12 mouse cellular contexts compared by ENCODE assay signal in genomic region chr1:36224648-36225047, GRCm38 (mm10). TPM values are rescaled to one million over a fixed set of nuclear protein-coding genes. Genes with fewer than 3 reads are reported as not detected.
DNase-seq lines count a peak whose midpoint lies in the region; ATAC-seq lines count a peak whose summit lies in the region.
"Had no signal": no experiment of that assay in that cellular context is flagged by ENCODE, and none has a peak within 500 bp of the region (broad histone marks: within the 10 kb centered on the region; RNA-seq: fewer than 3 reads in every experiment).

No protein-coding gene starts in this region.

- H3K9ac ChIP-seq in hindbrain, embryonic 14.5 days = no peak overlapping the region
- no peak overlapping the region for H3K9ac ChIP-seq in hindbrain, embryonic 12.5 days
- no peak overlapping the region for H3K9ac ChIP-seq in midbrain, embryonic 11.5 days (ENCODE audit: low read length)
- H3K9ac ChIP-seq in midbrain, embryonic 16.5 days (ENCODE audit: low read depth, low read length) = no peak overlapping the region
- H3K9ac ChIP-seq: intestine, embryonic 15.5 days; lung, embryonic 15.5 days had no signal

- H3K4me2 ChIP-seq in hindbrain, embryonic 14.5 days (replicated peaks) = no peak overlapping the region
- no peak overlapping the region for H3K4me2 ChIP-seq in hindbrain, embryonic 12.5 days (replicated peaks)
- no peak overlapping the region for H3K4me2 ChIP-seq in midbrain, embryonic 11.5 days
- H3K4me2 ChIP-seq in midbrain, embryonic 16.5 days (ENCODE audit: low read length) = no peak overlapping the region
- H3K4me2 ChIP-seq: intestine, embryonic 15.5 days; lung, embryonic 15.5 days had no signal

- H3K27ac ChIP-seq in hindbrain, embryonic 14.5 days = no peak overlapping the region
- H3K27ac ChIP-seq in hindbrain, embryonic 12.5 days = no peak overlapping the region
- no peak overlapping the region for H3K27ac ChIP-seq in midbrain, embryonic 11.5 days (ENCODE audit: low read depth, low read length)
- no peak overlapping the region for H3K27ac ChIP-seq in midbrain, embryonic 16.5 days (ENCODE audit: low read length)
- H3K27ac ChIP-seq: intestine, embryonic 15.5 days; lung, embryonic 15.5 days had no signal

- no peak for ATAC-seq in hindbrain, embryonic 14.5 days (ENCODE audit: low FRiP score)
- no peak for ATAC-seq in hindbrain, embryonic 12.5 days (ENCODE audit: low FRiP score)
- no peak for ATAC-seq in midbrain, embryonic 11.5 days (ENCODE audit: low FRiP score)
- no peak for ATAC-seq in midbrain, embryonic 16.5 days
- no peak for ATAC-seq in erythroblast, adult 5-6 weeks (replicated peaks; ENCODE audit: low FRiP score, poor library complexity, severe bottlenecking)
- ATAC-seq: intestine, embryonic 15.5 days had no signal

- DNase-seq in hindbrain, embryonic 14.5 days (ENCODE audit: low spot score) = peak; percentile 31
- peak; percentile 23 for DNase-seq in midbrain, embryonic 11.5 days (ENCODE audit: low spot score, missing footprints)
- DNase-seq in MN1 (ENCODE audit: low spot score) = peak; percentile 55
- peak; percentile 66 for DNase-seq in splenic B cell, adult 2 months (ENCODE audit: low read depth, low spot score)
- DNase-seq: adrenal gland, adult 2 months; gastrocnemius, postnatal 10 days had no signal

- H3K4me1 ChIP-seq in hindbrain, embryonic 14.5 days (replicated peaks; ENCODE audit: control insufficient read depth, insufficient read depth, low read length) = no peaks in the 10 kb centered on the region
- H3K4me1 ChIP-seq in hindbrain, embryonic 12.5 days = no peaks in the 10 kb centered on the region
- H3K4me1 ChIP-seq in midbrain, embryonic 11.5 days (ENCODE audit: control insufficient read depth, insufficient read depth, low read length) = no peaks in the 10 kb centered on the region
- H3K4me1 ChIP-seq in midbrain, embryonic 16.5 days (ENCODE audit: control insufficient read depth, insufficient read depth, low read length) = no peaks in the 10 kb centered on the region
- H3K4me1 ChIP-seq: intestine, embryonic 15.5 days; lung, embryonic 15.5 days had no signal

- H3K27me3 ChIP-seq in hindbrain, embryonic 14.5 days (ENCODE audit: control insufficient read depth, insufficient read depth, low read length) = no peaks in the 10 kb centered on the region
- no peaks in the 10 kb centered on the region for H3K27me3 ChIP-seq in hindbrain, embryonic 12.5 days
- no peaks in the 10 kb centered on the region for H3K27me3 ChIP-seq in midbrain, embryonic 11.5 days (ENCODE audit: control insufficient read depth, insufficient read depth, low read length)
- H3K27me3 ChIP-seq in midbrain, embryonic 16.5 days (ENCODE audit: control insufficient read depth, insufficient read depth, low read depth, low read length) = no peaks in the 10 kb centered on the region
- H3K27me3 ChIP-seq in splenic B cell, adult 2 months (ENCODE audit: control insufficient read depth, insufficient read depth, low read length, poor library complexity, severe bottlenecking) = no peaks in the 10 kb centered on the region
- H3K27me3 ChIP-seq: intestine, embryonic 15.5 days; lung, embryonic 15.5 days had no signal

- WGBS in hindbrain, embryonic 14.5 days = 81% methylated on average over 3 of the region's 3 CpGs
- WGBS in hindbrain, embryonic 12.5 days = 88% methylated on average over 3 of the region's 3 CpGs
- 89% methylated on average over 3 of the region's 3 CpGs for WGBS in midbrain, embryonic 11.5 days
- WGBS in midbrain, embryonic 16.5 days = 82% methylated on average over 3 of the region's 3 CpGs

- H3K4me3 ChIP-seq in hindbrain, embryonic 14.5 days (replicated peaks; ENCODE audit: low read length) = no peak overlapping the region
- H3K4me3 ChIP-seq in hindbrain, embryonic 12.5 days = no peak overlapping the region
- H3K4me3 ChIP-seq in midbrain, embryonic 11.5 days (ENCODE audit: low read depth, low read length) = no peak overlapping the region
- no peak overlapping the region for H3K4me3 ChIP-seq in midbrain, embryonic 16.5 days (ENCODE audit: low read depth, low read length)
- H3K4me3 ChIP-seq: intestine, embryonic 15.5 days; lung, embryonic 15.5 days had no signal

- no peaks in the 10 kb centered on the region for H3K9me3 ChIP-seq in hindbrain, embryonic 14.5 days (ENCODE audit: control insufficient read depth, low read length)
- no peaks in the 10 kb centered on the region for H3K9me3 ChIP-seq in hindbrain, embryonic 12.5 days (replicated peaks)
- H3K9me3 ChIP-seq in midbrain, embryonic 11.5 days (ENCODE audit: control insufficient read depth, low read length) = no peaks in the 10 kb centered on the region
- no peaks in the 10 kb centered on the region for H3K9me3 ChIP-seq in midbrain, embryonic 16.5 days (replicated peaks; ENCODE audit: control insufficient read depth, low read length, poor library complexity, severe bottlenecking)
- H3K9me3 ChIP-seq: G1E; intestine, embryonic 15.5 days; lung, embryonic 15.5 days had no signal

- H3K36me3 ChIP-seq in hindbrain, embryonic 14.5 days (replicated peaks; ENCODE audit: control insufficient read depth, insufficient read depth) = peaks cover 87% of the 10 kb centered on the region
- H3K36me3 ChIP-seq in hindbrain, embryonic 12.5 days = peaks cover 66% of the 10 kb centered on the region
- peaks cover 8% of the 10 kb centered on the region for H3K36me3 ChIP-seq in midbrain, embryonic 11.5 days (ENCODE audit: control insufficient read depth, insufficient read depth, low read length)
- H3K36me3 ChIP-seq in midbrain, embryonic 16.5 days (ENCODE audit: control insufficient read depth, insufficient read depth, low read length) = 0 out of 2 replicates have a peak, but pooled peaks cover 11% of the 10 kb centered on the region
- peaks cover 14% of the 10 kb centered on the region for H3K36me3 ChIP-seq in splenic B cell, adult 2 months (ENCODE audit: control insufficient read depth, insufficient read depth, low read length, poor library complexity, severe bottlenecking)

RNA-seq across cellular contexts. Expression of gene Uggt1, which starts 19.9 kb away (rescaled TPM):
- 59.8 and 65.4 TPM in 2 replicates for polyA plus RNA-seq in hindbrain, embryonic 14.5 days (2014; fragmentation: Nextera tagmentation; extraction: Ambion mirVana)
- polyA plus RNA-seq in hindbrain, embryonic 12.5 days (2016; fragmentation: Nextera tagmentation; extraction: Ambion mirVana) = 60.2 and 61.0 TPM in 2 replicates
- polyA plus RNA-seq in midbrain, embryonic 11.5 days (2014; fragmentation: Nextera tagmentation; extraction: Ambion mirVana) = 80.7 and 83.0 TPM in 2 replicates
- polyA plus RNA-seq in midbrain, embryonic 16.5 days (2015; fragmentation: Nextera tagmentation; extraction: Ambion mirVana) = 45.3 and 46.6 TPM in 2 replicates
- total RNA-seq in erythroblast, adult 5-6 weeks (2015; ENCODE audit: low replicate concordance) = 17.5 and 18.6 TPM in 2 replicates
- 23.0 and 42.7 TPM in 2 replicates for total RNA-seq in erythroblast, adult 5-6 weeks (2017; ENCODE audit: low replicate concordance)

RNA-seq across cellular contexts. Expression of gene Neurl3, which starts 49.8 kb away (rescaled TPM):
- polyA plus RNA-seq in hindbrain, embryonic 14.5 days (2014; fragmentation: Nextera tagmentation; extraction: Ambion mirVana) = 1.5 and 1.7 TPM in 2 replicates
- polyA plus RNA-seq in hindbrain, embryonic 12.5 days (2016; fragmentation: Nextera tagmentation; extraction: Ambion mirVana) = 0.52 and 0.77 TPM in 2 replicates
- 0.33 and 0.57 TPM in 2 replicates for polyA plus RNA-seq in midbrain, embryonic 11.5 days (2014; fragmentation: Nextera tagmentation; extraction: Ambion mirVana)
- 1.2 and 1.5 TPM in 2 replicates for polyA plus RNA-seq in midbrain, embryonic 16.5 days (2015; fragmentation: Nextera tagmentation; extraction: Ambion mirVana)
- 8.6 and 14.2 TPM in 2 replicates for total RNA-seq in erythroblast, adult 5-6 weeks (2015; ENCODE audit: low replicate concordance)
- 8.0 and 9.1 TPM in 2 replicates for total RNA-seq in erythroblast, adult 5-6 weeks (2017; ENCODE audit: low replicate concordance)
